Mouse (Mus musculus): ENCODE results near the gene Acsl6. TPM values are rescaled to one million over a fixed set of nuclear protein-coding genes. Genes with fewer than 3 reads are reported as not detected.

Gene Acsl6
- total RNA-seq, 4 experiments from 2014 or later, result 180 to 215 (median 192) TPM

- DNase-seq (ENCODE audit: low spot score in 2 of 2), result peak in 1 of 2 experiments; percentile 2
Observed at GRCm38 (mm10) chr11:54305331-54305730, 1.7 kb downstream of the Acsl6 start.

- peak; percentile 21 to 65 for DNase-seq (ENCODE audit: low spot score in 2 of 2)
Observed at GRCm38 (mm10) chr11:54307139-54307816, 3.7 kb downstream of the Acsl6 start.

- DNase-seq (ENCODE audit: low spot score in 2 of 2), result peak in 1 of 2 experiments; percentile 2
Observed at GRCm38 (mm10) chr11:54310588-54310987, 7.0 kb downstream of the Acsl6 start.

- peak; percentile 63 to 80 for DNase-seq (ENCODE audit: low spot score in 2 of 2)
Observed at GRCm38 (mm10) chr11:54312021-54312420, 8.4 kb downstream of the Acsl6 start.

- no peak for DNase-seq (ENCODE audit: low spot score in 2 of 2)
Observed at GRCm38 (mm10) chr11:54312603-54313002, 9.0 kb downstream of the Acsl6 start.

- no peak for DNase-seq (ENCODE audit: low spot score in 2 of 2)
Observed at GRCm38 (mm10) chr11:54313391-54314360, 10.1 kb downstream of the Acsl6 start.

- DNase-seq (ENCODE audit: low spot score in 2 of 2), result peak in 1 of 2 experiments; percentile 54
Observed at GRCm38 (mm10) chr11:54314740-54315139, 11.1 kb downstream of the Acsl6 start.

GRCm38 (mm10) chr11:54315336-54315735, 11.7 kb downstream of the Acsl6 start:
- DNase-seq (ENCODE audit: low spot score in 2 of 2), result no peak

GRCm38 (mm10) chr11:54317361-54317760, 13.8 kb downstream of the Acsl6 start:
- DNase-seq (ENCODE audit: low spot score in 2 of 2), result peak; percentile 37 to 67

GRCm38 (mm10) chr11:54317795-54318194, 14.2 kb downstream of the Acsl6 start:
- no peak for DNase-seq (ENCODE audit: low spot score in 2 of 2)

- no peak for DNase-seq (ENCODE audit: low spot score in 2 of 2)
Observed at GRCm38 (mm10) chr11:54321802-54322532, 18.4 kb downstream of the Acsl6 start.

GRCm38 (mm10) chr11:54331463-54332183, 28.0 kb downstream of the Acsl6 start:
- DNase-seq (ENCODE audit: low spot score in 2 of 2), result no peak

GRCm38 (mm10) chr11:54336165-54336707, 32.6 kb downstream of the Acsl6 start:
- no peak for DNase-seq (ENCODE audit: low spot score in 2 of 2)

- DNase-seq (ENCODE audit: low spot score in 2 of 2), result no peak
Observed at GRCm38 (mm10) chr11:54343703-54344102, 40.1 kb downstream of the Acsl6 start.

- no peak for DNase-seq (ENCODE audit: low spot score in 2 of 2)
Observed at GRCm38 (mm10) chr11:54351704-54352103, 48.1 kb downstream of the Acsl6 start.

GRCm38 (mm10) chr11:54353121-54353576, 49.6 kb downstream of the Acsl6 start:
- DNase-seq (ENCODE audit: low spot score in 2 of 2), result no peak

- peak in 1 of 2 experiments; percentile 46 for DNase-seq (ENCODE audit: low spot score in 2 of 2)
Observed at GRCm38 (mm10) chr11:54354595-54355563, 51.3 kb downstream of the Acsl6 start.

GRCm38 (mm10) chr11:54355564-54355955, 52.0 kb downstream of the Acsl6 start:
- DNase-seq (ENCODE audit: low spot score in 2 of 2), result no peak

- DNase-seq (ENCODE audit: low spot score in 2 of 2), result no peak
Observed at GRCm38 (mm10) chr11:54356676-54357075, 53.1 kb downstream of the Acsl6 start.
